Mouse (Mus musculus) spleen, adult 2 months (tissue): ENCODE measurements around the gene Nrg4.

Experiments
- CTCF ChIP-seq: fragments of 200-500 bp; IDR thresholded peaks from 2 replicates; pipeline ENCODE4 v1.5.1; 2011; ENCODE audit warnings: mild to moderate bottlenecking, inconsistent platforms; ENCODE audit not compliant: insufficient read depth, insufficient read length, insufficient replicate concordance; ENCODE audit errors: extremely low read depth
- POLR2A ChIP-seq: fragments of 200-500 bp; IDR thresholded peaks from 2 replicates; pipeline ENCODE4 v1.6.1; 2011; ENCODE audit warnings: low read depth, low read length, inconsistent platforms

GRCm38 (mm10) chr9:55279114-55279825, 47.4 kb downstream of the Nrg4 start:
- no peak for TF ChIP-seq CTCF
- no peak for TF ChIP-seq POLR2A
